Mouse (Mus musculus): ENCODE data around the gene Pdgfc.

GRCm38 (mm10) chr3:81036554-81037311 is 517 bp downstream of the Pdgfc start:
- TF ChIP-seq CTCF (conservative IDR thresholded peaks at IDR 0.05; ENCODE audit: insufficient read depth, insufficient read length, low read depth, low read length) (no peak), POLR2A (IDR thresholded peaks at IDR 0.05; ENCODE audit: low read depth, low read length) (no peak)
